In genomic region chr8:71965166-71965565, GRCm38 (mm10) we compare ENCODE assay signal across 9 mouse cellular contexts. TPM values are rescaled to one million over a fixed set of nuclear protein-coding genes. Genes with fewer than 3 reads are reported as not detected.
"Had no signal": no experiment of that assay in that cellular context is flagged by ENCODE, and none has a peak within 500 bp of the region (broad histone marks: within the 10 kb centered on the region; RNA-seq: fewer than 3 reads in every experiment).

No protein-coding gene starts in this region.

- DNase-seq: kidney, adult 2 months; kidney, postnatal 25 days; liver; lung, adult 2 months; retina, postnatal 1 day; right cerebral cortex, postnatal 4 days had no signal

RNA-seq across cellular contexts. Expression of gene Cyp4f18, which starts 44.3 kb away (rescaled TPM):
- total RNA-seq: layer of hippocampus, postnatal 25 days; left cerebral cortex, adult 2 months; left cerebral cortex, postnatal 25 days had no signal
